Mouse (Mus musculus) heart, postnatal 0 days (tissue): ENCODE results near the gene Rab31. TPM values are rescaled to one million over a fixed set of nuclear protein-coding genes. Genes with fewer than 3 reads are reported as not detected.

Experiments
- ATAC-seq: fragments of 200-750 bp; cut with Nextera tagmentation; 2 replicates; pipeline ENCODE4 v1.8.0; 2017; ENCODE audit warnings: low read depth, moderate number of reproducible peaks, moderate library complexity; ENCODE audit not compliant: insufficient read depth
- DNase-seq: peaks from one replicate; pipeline ENCODE4 v3.0.0-alpha.2; 2016; ENCODE audit warnings: low spot score
- H3K27ac ChIP-seq: fragments of 300-500 bp; sonication (generic); 2 replicates; pipeline ENCODE4 v1.5.1; 2014; ENCODE audit warnings: low read depth, mild to moderate bottlenecking
- H3K27me3 ChIP-seq: fragments of 300-500 bp; sonication (generic); 2 replicates; pipeline ENCODE4 v1.6.1; 2014; ENCODE audit warnings: low read length, mixed read lengths; ENCODE audit not compliant: control insufficient read depth, insufficient read depth
- H3K36me3 ChIP-seq: fragments of 300-500 bp; sonication (generic); replicated peaks from 2 replicates; pipeline ENCODE4 v1.6.1; 2014; ENCODE audit warnings: low read length, mixed read lengths; ENCODE audit not compliant: control insufficient read depth, insufficient read depth
- H3K4me1 ChIP-seq: fragments of 300-500 bp; sonication (generic); 2 replicates; pipeline ENCODE4 v1.6.1; 2014; ENCODE audit warnings: antibody characterized with exemption; ENCODE audit not compliant: control insufficient read depth, insufficient read depth
- H3K4me2 ChIP-seq: fragments of 300-500 bp; sonication (generic); 2 replicates; pipeline ENCODE4 v1.6.1; 2014; ENCODE audit warnings: low read depth, mild to moderate bottlenecking, low read length, moderate library complexity
- H3K4me3 ChIP-seq: fragments of 300-500 bp; sonication (generic); 2 replicates; pipeline ENCODE4 v1.5.1; 2014; ENCODE audit warnings: low read depth, low read length
- H3K9ac ChIP-seq: fragments of 300-500 bp; sonication (generic); replicated peaks from 2 replicates; pipeline ENCODE4 v1.6.1; 2014; ENCODE audit warnings: low read depth, low read length, mixed read lengths
- H3K9me3 ChIP-seq: fragments of 300-500 bp; sonication (generic); replicated peaks from 2 replicates; pipeline ENCODE4 v1.6.1; 2016; ENCODE audit warnings: low read length; ENCODE audit not compliant: control insufficient read depth
- CTCF ChIP-seq: IDR thresholded peaks from 2 replicates; pipeline ENCODE4 v1.5.1; 2016; ENCODE audit warnings: antibody characterized with exemption, control low read depth, low read depth
- EP300 ChIP-seq: IDR thresholded peaks from 2 replicates; pipeline ENCODE4 v1.6.1; 2016; ENCODE audit warnings: antibody characterized with exemption, low read depth
- WGBS: fragments of 180-500 bp; shearing (Covaris S2); extraction: QIAGEN DNeasy Blood & Tissue Kit; methylation state at CpG from one replicate; pipeline ENCODE4 v1.1.7; 2014; 5-methylcytosine and 5-hydroxymethylcytosine counted together
- polyA plus RNA-seq: library from polyadenylated mRNA; unstranded; fragments of >200 nt; fragmentation: Nextera tagmentation; extraction: Ambion mirVana; gene quantifications from 2 replicates; pipeline ENCODE4 v1.2.1, GENCODE M21; 2015
- total RNA-seq: library from RNA; depleted of rRNA; stranded (reverse); fragments of >200 nt; gene quantifications from 2 replicates; pipeline ENCODE4 v1.2.3, GENCODE M21; 2014; ENCODE audit warnings: low replicate concordance

Rab31 gene
- total and polyA plus RNA-seq, 2 experiments from 2014 or later: 22.5 to 44.1 TPM

GRCm38 (mm10) chr17:65794096-65794850 lies 21.7 kb upstream of the Rab31 start:
- Histone ChIP-seq H3K9ac (no peak overlapping the region), H3K4me1 (peaks cover 4% of the 10 kb centered on the region; the same call in 1 of the 2 replicates), H3K27me3 (no peaks in the 10 kb centered on the region), H3K36me3 (peaks cover 13% of the 10 kb centered on the region; the same call in 1 of the 2 replicates), H3K4me2 (no peak overlapping the region), H3K9me3 (no peaks in the 10 kb centered on the region), H3K27ac (no peak overlapping the region), H3K4me3 (no peak overlapping the region)
- WGBS: 89% methylated on average over 13 of the region's 13 CpGs
- DNase-seq: no peak
- no peak for TF ChIP-seq CTCF
- TF ChIP-seq EP300: no peak
- no peak for ATAC-seq

GRCm38 (mm10) chr17:65793307-65793930 lies 20.9 kb upstream of the Rab31 start:
- no peak for ATAC-seq

GRCm38 (mm10) chr17:65791161-65791560 lies 18.6 kb upstream of the Rab31 start:
- no peak for DNase-seq
- Histone ChIP-seq H3K27me3 (no peaks in the 10 kb centered on the region), H3K9me3 (no peaks in the 10 kb centered on the region), H3K36me3 (peaks cover 6% of the 10 kb centered on the region; the same call in 1 of the 2 replicates), H3K9ac (no peak overlapping the region), H3K4me1 (0 out of 2 replicates have a peak, but pooled peaks cover 7% of the 10 kb centered on the region), H3K27ac (no peak overlapping the region), H3K4me2 (no peak overlapping the region), H3K4me3 (no peak overlapping the region)
- 84% methylated on average over 2 of the region's 2 CpGs for WGBS
- no peak for ATAC-seq
- TF ChIP-seq CTCF (no peak), EP300 (no peak)

More at GRCm38 (mm10) chr17:65793307-65793930, 20.9 kb upstream of the Rab31 start:
- 0 out of 2 replicates have a peak, but pooled peaks cover 1% of the 10 kb centered on the region for H3K4me1 ChIP-seq
- DNase-seq: no peak
- H3K4me2 ChIP-seq: no peak overlapping the region
- H3K9ac ChIP-seq: no peak overlapping the region
- no peaks in the 10 kb centered on the region for H3K9me3 ChIP-seq
- 95% methylated on average over 12 of the region's 12 CpGs for whole genome bisulfite sequencing
- no peaks in the 10 kb centered on the region for H3K27me3 ChIP-seq
- TF ChIP-seq CTCF: no peak
- TF ChIP-seq EP300: no peak
- no peak overlapping the region for H3K27ac ChIP-seq
- H3K4me3 ChIP-seq: no peak overlapping the region
- H3K36me3 ChIP-seq: peaks cover 13% of the 10 kb centered on the region; the same call in 1 of the 2 replicates

- no peak for DNase-seq
- H3K4me1 ChIP-seq: peaks cover 10% of the 10 kb centered on the region; the same call in 1 of the 2 replicates
- no peak for ATAC-seq
- H3K4me2 ChIP-seq: no peak overlapping the region
- H3K27me3 ChIP-seq: no peaks in the 10 kb centered on the region
- H3K27ac ChIP-seq: no peak overlapping the region
- WGBS: 85% methylated on average over 6 of the region's 6 CpGs
- H3K9ac ChIP-seq: no peak overlapping the region
- H3K9me3 ChIP-seq: no peaks in the 10 kb centered on the region
- no peak for TF ChIP-seq EP300
- no peak for TF ChIP-seq CTCF
- H3K4me3 ChIP-seq: no peak overlapping the region
- H3K36me3 ChIP-seq: no peaks in the 10 kb centered on the region
Measured at GRCm38 (mm10) chr17:65789576-65789975, 17.0 kb upstream of the Rab31 start.

GRCm38 (mm10) chr17:65788542-65789291 lies 16.2 kb upstream of the Rab31 start:
- 71% methylated on average over 12 of the region's 12 CpGs for WGBS
- ATAC-seq (no peak), DNase-seq (no peak)
- no peaks in the 10 kb centered on the region for H3K9me3 ChIP-seq
- no peak overlapping the region for H3K4me2 ChIP-seq
- H3K27ac ChIP-seq: no peak overlapping the region
- H3K27me3 ChIP-seq: no peaks in the 10 kb centered on the region
- no peak for TF ChIP-seq EP300
- TF ChIP-seq CTCF: no peak
- H3K4me3 ChIP-seq: no peak overlapping the region
- H3K4me1 ChIP-seq: peaks cover 13% of the 10 kb centered on the region
- H3K36me3 ChIP-seq: no peaks in the 10 kb centered on the region
- no peak overlapping the region for H3K9ac ChIP-seq
